Mouse (Mus musculus) ZHBTc4 (cell line): ENCODE measurements around the gene Evi2a.

Experiments used
- DNase-seq: peaks from one replicate; pipeline ENCODE4 v3.0.0-alpha.2; 2011; ENCODE audit warnings: low read depth, low spot score

The Evi2a gene

GRCm38 (mm10) chr11:79526549-79526948, 3.9 kb downstream of the Evi2a start:
- no peak for DNase-seq

GRCm38 (mm10) chr11:79524310-79524575, 6.2 kb downstream of the Evi2a start:
- DNase-seq: no peak

- no peak for DNase-seq
Observed at GRCm38 (mm10) chr11:79523560-79524309, 6.7 kb downstream of the Evi2a start, which contains the start of gene Evi2b. TSS of gene Evi2b (minus strand) at chr11:79523762.

GRCm38 (mm10) chr11:79522944-79523343, 7.5 kb downstream of the Evi2a start:
- DNase-seq: no peak

GRCm38 (mm10) chr11:79521930-79522329, 8.5 kb downstream of the Evi2a start:
- no peak for DNase-seq

GRCm38 (mm10) chr11:79520772-79521171, 9.6 kb downstream of the Evi2a start:
- no peak for DNase-seq

GRCm38 (mm10) chr11:79519878-79520291, 10.5 kb downstream of the Evi2a start:
- DNase-seq: no peak

- DNase-seq: no peak
Observed at GRCm38 (mm10) chr11:79519299-79519698, 11.1 kb downstream of the Evi2a start.

- no peak for DNase-seq
Observed at GRCm38 (mm10) chr11:79515798-79516197, 14.6 kb downstream of the Evi2a start.

GRCm38 (mm10) chr11:79515331-79515730, 15.1 kb downstream of the Evi2a start:
- DNase-seq: no peak

GRCm38 (mm10) chr11:79511970-79512369, 18.4 kb downstream of the Evi2a start:
- DNase-seq: no peak

GRCm38 (mm10) chr11:79504506-79504905, 25.9 kb downstream of the Evi2a start:
- DNase-seq: no peak

GRCm38 (mm10) chr11:79503845-79504244, 26.6 kb downstream of the Evi2a start, which contains the start of gene Omg:
TSS of gene Omg (minus strand) at chr11:79504084.
- no peak for DNase-seq

- no peak for DNase-seq
Observed at GRCm38 (mm10) chr11:79502917-79503316, 27.5 kb downstream of the Evi2a start.

- peak; percentile 5 for DNase-seq
Observed at GRCm38 (mm10) chr11:79494976-79495800, 35.2 kb downstream of the Evi2a start.

GRCm38 (mm10) chr11:79484721-79485120, 45.7 kb downstream of the Evi2a start:
- DNase-seq: no peak

- DNase-seq: peak; percentile 47
Observed at GRCm38 (mm10) chr11:79483876-79484528, 46.4 kb downstream of the Evi2a start.

GRCm38 (mm10) chr11:79483392-79483791, 47.0 kb downstream of the Evi2a start:
- DNase-seq: no peak
